ENCODE assay signal across 9 mouse cellular contexts in the genomic region with DNA sequence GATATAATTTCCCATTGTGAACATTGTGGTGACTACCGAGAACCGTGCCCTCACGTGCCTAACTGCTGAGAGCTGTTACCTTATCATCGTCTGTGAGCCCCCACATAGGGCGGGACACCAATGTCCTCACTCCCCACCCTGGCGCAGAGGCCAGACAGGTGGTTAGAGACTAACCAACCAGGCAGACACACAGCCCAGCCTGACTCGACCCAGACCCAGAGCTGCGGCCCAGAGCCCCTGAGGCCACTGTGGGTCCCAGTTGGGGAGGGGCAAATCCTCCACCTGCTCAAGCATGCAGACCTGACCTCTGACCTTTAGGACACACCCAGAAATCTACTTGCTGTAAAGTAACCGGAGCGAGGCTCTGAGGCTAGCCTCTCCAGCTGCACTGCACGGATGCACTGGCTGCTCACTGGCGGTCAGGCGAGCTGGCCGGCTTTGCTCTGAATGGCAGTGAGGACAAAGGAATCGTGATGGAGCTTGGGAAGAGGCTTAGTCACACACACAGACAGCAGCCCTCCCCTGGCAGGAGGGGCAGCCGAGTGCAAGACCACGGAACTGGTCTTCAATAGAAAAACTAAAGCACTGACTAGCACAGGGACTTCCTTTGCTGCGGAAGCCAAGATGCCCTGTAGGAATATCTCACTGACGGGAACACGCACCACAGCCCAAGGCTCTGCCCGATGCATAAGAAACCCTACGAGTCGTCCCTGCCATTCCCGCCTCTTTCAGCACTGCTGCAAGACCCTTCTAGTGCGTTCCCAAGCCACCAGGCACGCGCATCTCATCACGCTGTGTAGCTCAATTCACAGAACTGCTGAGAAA. TPM values are rescaled to one million over a fixed set of nuclear protein-coding genes. Genes with fewer than 3 reads are reported as not detected.
DNase-seq lines count a peak whose midpoint lies in the region; ATAC-seq and TF ChIP-seq lines count a peak whose summit lies in the region.
"Had no signal": no experiment of that assay in that cellular context is flagged by ENCODE, and none has a peak within 500 bp of the region (broad histone marks: within the 10 kb centered on the region; RNA-seq: fewer than 3 reads in every experiment).

No protein-coding gene starts in this region.

- ATAC-seq in hindbrain, embryonic 14.5 days (ENCODE audit: low FRiP score), result peak; percentile 31; the same call in 1 of the 2 replicates
- ATAC-seq in midbrain, postnatal 0 days (ENCODE audit: low FRiP score), result peak; percentile 79
- ATAC-seq in cerebellum, adult (ENCODE audit: insufficient number of reproducible peaks, low FRiP score, low TSS enrichment), result no peak

- WGBS in hindbrain, embryonic 14.5 days, result 50% methylated on average over 28 of the region's 28 CpGs
- 34% methylated on average over 28 of the region's 28 CpGs for WGBS in midbrain, postnatal 0 days

- peak; percentile 69 for DNase-seq in ZHBTc4 (ENCODE audit: low read depth, low spot score)
- peak; percentile 72 for DNase-seq in embryo, embryonic 11 days
- DNase-seq in hindbrain, embryonic 14.5 days (ENCODE audit: low spot score), result no peak
- DNase-seq in midbrain, postnatal 0 days (ENCODE audit: low spot score), result peak; percentile 58
- no peak for DNase-seq in adrenal gland, adult (ENCODE audit: inconsistent age in 2 of 2, low spot score in 1 of 2)
- DNase-seq in heart, adult 9 months (ENCODE audit: low spot score in 2 of 2), result no peak
- DNase-seq: cerebellum, adult 11-12 months; kidney, postnatal 14 days had no signal

- H3K27me3 ChIP-seq in hindbrain, embryonic 14.5 days (ENCODE audit: control insufficient read depth, insufficient read depth, low read length), result no peaks in the 10 kb centered on the region
- no peaks in the 10 kb centered on the region for H3K27me3 ChIP-seq in midbrain, postnatal 0 days (ENCODE audit: insufficient read depth, low read length)

- H3K27ac ChIP-seq in hindbrain, embryonic 14.5 days, result 0 out of 2 replicates have a peak overlapping the region, but pooled peaks have one; percentile 51
- H3K27ac ChIP-seq in midbrain, postnatal 0 days (ENCODE audit: low read depth, low read length), result peak overlapping the region; percentile 57

- peaks cover 79% of the 10 kb centered on the region for H3K36me3 ChIP-seq in hindbrain, embryonic 14.5 days (replicated peaks; ENCODE audit: control insufficient read depth, insufficient read depth)
- H3K36me3 ChIP-seq in midbrain, postnatal 0 days (ENCODE audit: insufficient read depth, low read length), result peaks cover 69% of the 10 kb centered on the region

- no peak overlapping the region for H3K9ac ChIP-seq in hindbrain, embryonic 14.5 days
- H3K9ac ChIP-seq in midbrain, postnatal 0 days (replicated peaks; ENCODE audit: low read length, poor library complexity, severe bottlenecking), result no peak overlapping the region

- no peak for TF ChIP-seq CTCF in midbrain, postnatal 0 days (IDR thresholded peaks at IDR 0.05)

- no peak overlapping the region for H3K4me2 ChIP-seq in hindbrain, embryonic 14.5 days (replicated peaks)
- H3K4me2 ChIP-seq in midbrain, postnatal 0 days (ENCODE audit: low read depth, low read length, poor library complexity, severe bottlenecking), result no peak overlapping the region

- no peaks in the 10 kb centered on the region for H3K9me3 ChIP-seq in hindbrain, embryonic 14.5 days (ENCODE audit: control insufficient read depth, low read length)
- H3K9me3 ChIP-seq in midbrain, postnatal 0 days (ENCODE audit: low read length), result no peaks in the 10 kb centered on the region

- H3K4me1 ChIP-seq in hindbrain, embryonic 14.5 days (replicated peaks; ENCODE audit: control insufficient read depth, insufficient read depth, low read length), result no peaks in the 10 kb centered on the region; the same call in 1 of the 2 replicates
- H3K4me1 ChIP-seq in midbrain, postnatal 0 days (ENCODE audit: insufficient read depth, low read length), result no peaks in the 10 kb centered on the region

- no peak overlapping the region for H3K4me3 ChIP-seq in hindbrain, embryonic 14.5 days (replicated peaks; ENCODE audit: low read length)
- no peak overlapping the region for H3K4me3 ChIP-seq in midbrain, postnatal 0 days (ENCODE audit: low read depth, low read length)

RNA-seq across cellular contexts. Expression of gene Ncf1, which starts 8.7 kb away (rescaled TPM):
- 2.3 and 2.6 TPM in 2 replicates for polyA plus RNA-seq in hindbrain, embryonic 14.5 days (2014; fragmentation: Nextera tagmentation; extraction: Ambion mirVana)
- 4.3 and 9.2 TPM in 2 replicates for total RNA-seq in midbrain, postnatal 0 days (2014; rRNA removed)
- polyA plus RNA-seq in midbrain, postnatal 0 days (2015; fragmentation: Nextera tagmentation; extraction: Ambion mirVana), result 2.1 and 2.2 TPM in 2 replicates

RNA-seq across cellular contexts. Expression of gene Gtf2ird2, which starts 54.3 kb away (rescaled TPM):
- 11.6 and 13.5 TPM in 2 replicates for polyA plus RNA-seq in hindbrain, embryonic 14.5 days (2014; fragmentation: Nextera tagmentation; extraction: Ambion mirVana)
- 17.3 and 27.0 TPM in 2 replicates for total RNA-seq in midbrain, postnatal 0 days (2014; rRNA removed)
- 14.7 and 15.5 TPM in 2 replicates for polyA plus RNA-seq in midbrain, postnatal 0 days (2015; fragmentation: Nextera tagmentation; extraction: Ambion mirVana)

Comparison
In these comparisons a context has a peak if more than half of its experiments do, and no peak if none do; other contexts are left out.
1. DNase-seq: peak in ZHBTc4 (single experiment), embryo, embryonic 11 days (single experiment) and midbrain, postnatal 0 days (single experiment); none in hindbrain, embryonic 14.5 days (single experiment), adrenal gland, adult (0 of 2) and heart, adult 9 months (0 of 2).